Comparison of ENCODE assay signal across 8 mouse cellular contexts in the genomic region with DNA sequence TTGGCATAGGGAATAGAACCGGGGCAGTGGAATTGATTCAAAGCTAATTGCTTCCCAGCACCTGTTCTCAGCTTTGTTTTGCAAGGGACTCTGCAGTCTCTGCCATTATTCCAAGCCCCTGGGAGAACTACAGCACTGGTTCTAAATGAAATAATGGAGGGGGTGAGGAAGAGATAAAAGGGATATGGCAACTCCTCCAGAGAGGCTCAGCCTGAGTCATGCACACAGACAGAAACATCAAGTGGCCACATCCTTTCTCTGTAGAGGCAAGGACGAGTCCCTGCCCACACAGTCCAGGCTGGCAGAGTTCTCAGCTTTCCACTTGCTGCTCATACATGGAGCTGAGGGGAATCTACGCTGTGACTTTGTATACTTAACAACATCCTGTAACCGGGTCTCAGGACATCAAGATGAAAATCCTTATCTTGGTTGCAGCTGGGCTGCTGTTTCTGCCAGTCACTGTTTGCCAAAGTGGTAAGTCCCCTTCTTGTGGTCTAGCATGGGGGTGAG. TPM values are rescaled to one million over a fixed set of nuclear protein-coding genes. Genes with fewer than 3 reads are reported as not detected.
DNase-seq lines count a peak whose midpoint lies in the region; ATAC-seq lines count a peak whose summit lies in the region.
"Had no signal": no experiment of that assay in that cellular context is flagged by ENCODE, and none has a peak within 500 bp of the region (broad histone marks: within the 10 kb centered on the region; RNA-seq: fewer than 3 reads in every experiment).

Gene F2rl2 (plus strand): TSS at position 200 of the 510 bp plus-strand sequence.

- DNase-seq in 416B (ENCODE audit: low read depth), result peak; percentile 99
- peak; percentile 44 for DNase-seq in CD4-positive, CD25-positive, alpha-beta regulatory T cell, adult 2 months (ENCODE audit: low read depth, low spot score)
- DNase-seq in lung, postnatal 10 days, result peak; percentile 25
- DNase-seq in cerebellum, adult 9-10 months, result no peak
- no peak for DNase-seq in heart, adult 18-20 months

- H3K4me1 ChIP-seq in forebrain, embryonic 16.5 days (replicated peaks; ENCODE audit: control insufficient read depth, insufficient read depth, low read length), result peaks cover 6% of the 10 kb centered on the region; the same call in 1 of the 2 replicates
- no peaks in the 10 kb centered on the region for H3K4me1 ChIP-seq in kidney, embryonic 15.5 days

- no peak within 1 kb of the TSS for H3K9ac ChIP-seq in forebrain, embryonic 16.5 days (replicated peaks; ENCODE audit: low read depth, low read length)
- no peak within 1 kb of the TSS for H3K9ac ChIP-seq in kidney, embryonic 15.5 days
- H3K9ac ChIP-seq: heart, embryonic 13.5 days had no signal

- no peak within 1 kb of the TSS for H3K4me2 ChIP-seq in forebrain, embryonic 16.5 days (ENCODE audit: low read length)
- no peak within 1 kb of the TSS for H3K4me2 ChIP-seq in kidney, embryonic 15.5 days
- H3K4me2 ChIP-seq: heart, embryonic 13.5 days had no signal

- WGBS in forebrain, embryonic 16.5 days, result 40% methylated on average over 4 of the region's 4 CpGs
- 60% methylated on average over 4 of the region's 4 CpGs for WGBS in kidney, embryonic 15.5 days

- H3K27ac ChIP-seq in forebrain, embryonic 16.5 days (ENCODE audit: low read length), result no peak within 1 kb of the TSS
- H3K27ac ChIP-seq in kidney, embryonic 15.5 days, result no peak within 1 kb of the TSS
- H3K27ac ChIP-seq: heart, embryonic 13.5 days had no signal

- H3K36me3 ChIP-seq in forebrain, embryonic 16.5 days (ENCODE audit: control insufficient read depth, insufficient read depth), result no peaks in the 10 kb centered on the region
- H3K36me3 ChIP-seq in kidney, embryonic 15.5 days, result no peaks in the 10 kb centered on the region
- H3K36me3 ChIP-seq: heart, embryonic 13.5 days had no signal

- no peak within 1 kb of the TSS for H3K4me3 ChIP-seq in forebrain, embryonic 16.5 days (replicated peaks; ENCODE audit: low read length)
- H3K4me3 ChIP-seq in kidney, embryonic 15.5 days (replicated peaks), result no peak within 1 kb of the TSS
- H3K4me3 ChIP-seq: heart, embryonic 13.5 days had no signal

- H3K9me3 ChIP-seq in forebrain, embryonic 16.5 days (ENCODE audit: control insufficient read depth, low read length), result no peaks in the 10 kb centered on the region
- H3K9me3 ChIP-seq in kidney, embryonic 15.5 days (replicated peaks), result no peaks in the 10 kb centered on the region
- H3K9me3 ChIP-seq: heart, embryonic 13.5 days had no signal

- peak; percentile 33 for ATAC-seq in forebrain, embryonic 16.5 days
- ATAC-seq in kidney, embryonic 15.5 days (replicated peaks; ENCODE audit: low FRiP score), result no peak

- H3K27me3 ChIP-seq in forebrain, embryonic 16.5 days (replicated peaks; ENCODE audit: control insufficient read depth, insufficient read depth, low read length), result no peaks in the 10 kb centered on the region
- no peaks in the 10 kb centered on the region for H3K27me3 ChIP-seq in kidney, embryonic 15.5 days
- H3K27me3 ChIP-seq: heart, embryonic 13.5 days had no signal

RNA-seq across cellular contexts. Expression of gene F2rl2, which starts in this region (rescaled TPM):
- 0.24 and 0.35 TPM in 2 replicates for polyA plus RNA-seq in forebrain, embryonic 16.5 days (2015; fragmentation: Nextera tagmentation; extraction: Ambion mirVana)
- 0.30 and 0.52 TPM in 2 replicates for polyA plus RNA-seq in kidney, embryonic 15.5 days (2015; fragmentation: Nextera tagmentation; extraction: Ambion mirVana)
- under 1 TPM; 0.15 to 0.20 TPM for total RNA-seq in heart, adult 18-20 months (2021)

Comparison
In these comparisons a context has a peak if more than half of its experiments do, and no peak if none do; other contexts are left out.
1. Peak in ATAC-seq in forebrain, embryonic 16.5 days; RNA of the gene not detected or under 1 TPM.
2. DNase-seq: peak in 416B (single experiment), CD4-positive, CD25-positive, alpha-beta regulatory T cell, adult 2 months (single experiment) and lung, postnatal 10 days (single experiment); none in cerebellum, adult 9-10 months (single experiment) and heart, adult 18-20 months (0 of 2).